Mouse (Mus musculus) stomach, embryonic 15.5 days (tissue): Measurements from ENCODE around the gene Ing3. TPM values are rescaled to one million over a fixed set of nuclear protein-coding genes. Genes with fewer than 3 reads are reported as not detected.

Source experiments
- ATAC-seq: fragments of 200-750 bp; cut with Nextera tagmentation; 2 replicates; pipeline ENCODE4 v1.8.0; 2017; ENCODE audit warnings: low read depth, moderate number of reproducible peaks, moderate TSS enrichment; ENCODE audit not compliant: insufficient read depth, low FRiP score
- H3K27ac ChIP-seq: fragments of 300-500 bp; sonication (generic); 2 replicates; pipeline ENCODE4 v1.5.1; 2015; ENCODE audit warnings: mild to moderate bottlenecking, inconsistent platforms
- H3K27me3 ChIP-seq: fragments of 300-500 bp; sonication (generic); replicated peaks from 2 replicates; pipeline ENCODE4 v1.6.1; 2015; ENCODE audit warnings: inconsistent platforms
- H3K36me3 ChIP-seq: fragments of 300-500 bp; sonication (generic); 2 replicates; pipeline ENCODE4 v1.6.1; 2015; ENCODE audit warnings: inconsistent platforms
- H3K4me1 ChIP-seq: fragments of 300-500 bp; sonication (generic); 2 replicates; pipeline ENCODE4 v1.6.1; 2015; ENCODE audit warnings: inconsistent platforms
- H3K4me2 ChIP-seq: fragments of 300-500 bp; sonication (generic); 2 replicates; pipeline ENCODE4 v1.6.1; 2015; ENCODE audit warnings: mild to moderate bottlenecking, inconsistent platforms
- H3K4me3 ChIP-seq: fragments of 300-500 bp; sonication (generic); replicated peaks from 2 replicates; pipeline ENCODE4 v1.5.1; 2015; ENCODE audit warnings: inconsistent platforms
- H3K9ac ChIP-seq: fragments of 300-500 bp; sonication (generic); 2 replicates; pipeline ENCODE4 v1.6.1; 2015; ENCODE audit warnings: inconsistent platforms
- H3K9me3 ChIP-seq: fragments of 300-500 bp; sonication (generic); 2 replicates; pipeline ENCODE4 v1.6.1; 2016; ENCODE audit warnings: inconsistent platforms
- WGBS: fragments of 180-500 bp; shearing (Covaris S2); methylation state at CpG from one replicate; pipeline ENCODE4 v1.1.7; 2015; 5-methylcytosine and 5-hydroxymethylcytosine counted together
- polyA plus RNA-seq: library from polyadenylated mRNA; unstranded; fragments of >200 nt; fragmentation: Nextera tagmentation; extraction: Ambion mirVana; gene quantifications from 2 replicates; pipeline ENCODE4 v1.2.1, GENCODE M21; 2015

Gene Ing3
- polyA plus RNA-seq, 1 experiment from 2014 or later = 44.3 TPM

DNA sequence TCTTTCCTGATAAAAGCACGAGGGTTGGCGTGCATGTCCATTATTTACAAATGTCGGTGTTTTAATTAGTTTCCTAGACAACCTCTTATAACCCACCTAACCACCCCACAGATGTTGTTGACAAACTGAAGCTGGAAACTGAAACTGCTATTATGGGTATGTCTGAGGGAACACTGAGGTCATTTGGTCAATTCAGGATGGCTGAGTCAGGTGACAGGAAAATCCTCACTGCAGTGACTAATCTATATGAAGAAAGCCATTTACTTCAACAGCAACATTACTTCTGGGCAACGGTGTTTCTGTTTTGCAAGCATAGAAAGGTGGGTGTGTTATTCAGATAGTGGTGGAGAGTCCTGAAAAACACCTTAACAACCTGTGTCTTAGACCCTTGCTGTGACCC, 48.8 kb downstream of the Ing3 start:
- H3K36me3 ChIP-seq = no peaks in the 10 kb centered on the region
- no peak overlapping the region for H3K27ac ChIP-seq
- no peak for ATAC-seq
- H3K4me1 ChIP-seq = peaks cover 17% of the 10 kb centered on the region
- H3K27me3 ChIP-seq = no peaks in the 10 kb centered on the region
- 39% methylated on average over 4 of the region's 4 CpGs for WGBS
- H3K9ac ChIP-seq = no peak overlapping the region
- H3K4me2 ChIP-seq = no peak overlapping the region
- H3K4me3 ChIP-seq = no peak overlapping the region
- no peaks in the 10 kb centered on the region for H3K9me3 ChIP-seq

DNA sequence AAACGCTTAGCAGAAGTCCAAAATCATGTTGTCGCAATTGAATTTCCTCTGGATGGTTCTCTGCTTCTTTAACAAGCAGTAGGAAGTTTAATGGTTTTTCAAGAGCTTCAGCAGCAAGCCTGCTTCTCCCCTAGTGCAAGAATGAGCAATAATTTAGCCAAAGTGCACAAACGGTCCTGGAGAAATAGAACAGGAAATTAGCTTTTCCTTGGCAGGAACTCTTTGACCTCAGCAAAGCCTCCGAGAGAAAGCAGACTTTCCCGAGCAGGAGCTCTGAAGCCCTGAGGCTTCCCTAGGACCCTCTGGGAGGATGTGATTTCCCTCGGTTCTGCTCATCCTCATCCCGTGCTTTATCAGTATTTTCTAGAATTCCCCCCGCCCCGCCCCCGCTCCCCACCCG, 49.7 kb downstream of the Ing3 start:
- Histone ChIP-seq H3K36me3 (no peaks in the 10 kb centered on the region), H3K9me3 (no peaks in the 10 kb centered on the region), H3K4me3 (no peak overlapping the region), H3K27me3 (no peaks in the 10 kb centered on the region), H3K4me2 (peak overlapping the region; percentile 6), H3K9ac (no peak overlapping the region), H3K27ac (peak overlapping the region; percentile 73), H3K4me1 (peaks cover 17% of the 10 kb centered on the region)
- WGBS = 17% methylated on average over 11 of the region's 11 CpGs
- ATAC-seq = no peak

DNA sequence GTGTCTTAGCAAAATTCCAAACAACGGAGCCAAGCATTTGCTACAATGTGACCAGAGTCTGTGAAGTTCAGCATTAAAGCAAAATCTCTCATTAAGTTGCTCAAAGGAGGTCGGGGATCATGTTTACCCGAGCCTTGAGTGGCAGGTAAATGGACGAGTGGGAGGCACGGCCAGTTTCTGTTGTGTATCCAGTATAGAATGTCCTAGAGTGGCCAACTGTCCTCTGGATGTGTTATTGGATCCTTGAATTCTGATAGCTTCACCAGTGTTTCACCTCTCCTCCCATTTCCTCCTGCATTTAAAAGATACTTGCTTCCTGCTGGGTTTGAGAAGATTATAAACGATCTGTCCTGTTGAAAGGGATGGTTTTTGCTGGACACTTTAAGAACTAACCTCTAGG, 50.7 kb downstream of the Ing3 start:
- 29% methylated on average over 6 of the region's 6 CpGs for WGBS
- H3K4me2 ChIP-seq = no peak overlapping the region
- peaks cover 17% of the 10 kb centered on the region for H3K4me1 ChIP-seq
- H3K27me3 ChIP-seq = no peaks in the 10 kb centered on the region
- no peak for ATAC-seq
- no peak overlapping the region for H3K27ac ChIP-seq
- H3K9ac ChIP-seq = no peak overlapping the region
- no peaks in the 10 kb centered on the region for H3K36me3 ChIP-seq
- no peak overlapping the region for H3K4me3 ChIP-seq
- H3K9me3 ChIP-seq = no peaks in the 10 kb centered on the region

DNA sequence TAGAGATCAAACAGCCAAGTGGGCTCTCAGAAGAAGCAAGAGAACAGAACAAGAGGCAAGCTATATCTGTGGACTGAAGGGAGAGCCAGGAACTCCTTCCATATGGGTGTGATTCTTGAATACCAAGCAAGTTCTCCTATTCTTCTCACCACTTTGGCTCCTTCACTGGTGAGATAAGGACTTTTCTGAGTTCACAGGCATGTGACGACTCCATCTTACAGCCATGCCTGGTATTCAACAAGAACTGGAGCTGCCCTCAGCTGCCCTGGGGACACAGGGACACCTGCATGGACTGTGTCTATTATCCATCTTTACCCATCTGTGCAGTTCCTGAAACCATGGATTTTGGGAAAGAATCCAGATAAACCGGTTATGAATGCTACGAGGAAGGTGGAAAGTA, 51.5 kb downstream of the Ing3 start:
- ATAC-seq = no peak
- H3K9ac ChIP-seq = no peak overlapping the region
- no peak overlapping the region for H3K4me3 ChIP-seq
- H3K9me3 ChIP-seq = no peaks in the 10 kb centered on the region
- H3K36me3 ChIP-seq = no peaks in the 10 kb centered on the region
- H3K27ac ChIP-seq = no peak overlapping the region
- no peaks in the 10 kb centered on the region for H3K27me3 ChIP-seq
- H3K4me1 ChIP-seq = peaks cover 17% of the 10 kb centered on the region
- WGBS = 80% methylated on average over 3 of the region's 3 CpGs
- no peak overlapping the region for H3K4me2 ChIP-seq

DNA sequence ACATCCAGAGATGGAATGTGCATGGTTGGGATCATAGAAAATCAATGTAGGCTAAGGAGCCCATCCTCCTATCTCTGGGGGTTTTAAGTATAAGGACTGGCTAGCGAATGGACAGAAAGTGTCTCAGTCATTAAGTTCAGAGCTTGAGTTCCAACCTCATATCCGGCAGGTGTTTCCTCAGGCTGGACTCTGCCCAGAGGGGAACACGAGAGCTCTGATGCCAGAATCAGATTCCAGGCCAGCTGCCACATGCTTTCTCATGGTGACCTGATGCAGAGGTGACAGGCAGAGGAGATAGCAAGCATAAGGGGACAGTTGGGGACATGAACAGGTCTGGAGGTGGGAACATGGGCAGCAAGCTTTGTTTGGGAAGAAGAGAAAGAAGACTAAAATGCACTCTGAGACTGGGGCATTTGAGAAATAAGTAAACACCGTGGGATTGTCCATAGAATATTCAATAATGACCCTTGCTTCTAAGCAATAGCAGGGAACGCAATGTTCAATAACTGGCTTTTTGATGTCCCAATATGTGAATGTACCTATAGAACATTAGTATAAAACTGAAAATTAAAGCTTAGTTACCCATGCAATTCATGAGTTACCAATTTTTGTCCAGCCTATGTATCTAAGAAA, 52.0 kb downstream of the Ing3 start:
- H3K4me1 ChIP-seq = peaks cover 17% of the 10 kb centered on the region
- H3K27ac ChIP-seq = no peak overlapping the region
- no peaks in the 10 kb centered on the region for H3K9me3 ChIP-seq
- no peaks in the 10 kb centered on the region for H3K36me3 ChIP-seq
- 85% methylated on average over 5 of the region's 5 CpGs for WGBS
- H3K27me3 ChIP-seq = no peaks in the 10 kb centered on the region
- H3K4me2 ChIP-seq = no peak overlapping the region
- no peak overlapping the region for H3K4me3 ChIP-seq
- no peak for ATAC-seq
- H3K9ac ChIP-seq = no peak overlapping the region

DNA sequence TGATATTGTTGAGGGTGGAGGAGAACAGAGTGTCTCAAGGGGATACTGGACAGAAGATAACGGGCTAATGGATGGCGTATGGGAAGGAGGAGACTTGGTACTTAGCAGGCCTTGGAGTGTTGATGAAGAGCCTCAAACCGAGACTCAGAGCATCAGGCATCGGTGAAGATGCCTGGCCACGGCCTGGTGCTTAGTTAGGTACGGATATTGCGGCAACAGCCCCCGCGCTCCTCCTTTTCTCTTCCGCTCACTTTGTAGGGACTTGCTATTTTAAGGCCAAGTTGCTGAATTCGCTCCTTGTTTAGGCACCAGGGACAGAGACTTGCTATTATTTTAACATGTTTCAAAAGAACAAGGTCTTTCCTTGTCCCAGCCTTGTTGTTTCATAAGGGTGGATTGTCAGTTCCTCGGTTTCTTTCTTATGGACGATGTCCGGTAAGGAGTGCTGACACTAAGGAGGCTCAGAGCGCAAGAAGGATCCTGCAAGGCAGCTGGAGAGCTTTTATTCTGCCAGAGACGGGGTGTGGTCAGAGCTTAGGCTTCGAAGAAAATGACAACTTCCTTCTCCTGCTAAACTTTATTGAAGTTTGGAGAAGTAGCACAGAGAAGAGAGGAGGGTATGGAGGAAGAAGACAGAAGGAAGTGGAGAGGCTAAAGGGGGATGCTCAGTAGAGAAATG, 53.3 kb downstream of the Ing3 start:
- 54% methylated on average over 17 of the region's 17 CpGs for WGBS
- no peaks in the 10 kb centered on the region for H3K27me3 ChIP-seq
- ATAC-seq = no peak
- H3K9me3 ChIP-seq = no peaks in the 10 kb centered on the region
- H3K36me3 ChIP-seq = no peaks in the 10 kb centered on the region
- peaks cover 17% of the 10 kb centered on the region for H3K4me1 ChIP-seq
- no peak overlapping the region for H3K9ac ChIP-seq
- peak overlapping the region; percentile 80 for H3K27ac ChIP-seq
- H3K4me2 ChIP-seq = peak overlapping the region; percentile 17
- no peak overlapping the region for H3K4me3 ChIP-seq

DNA sequence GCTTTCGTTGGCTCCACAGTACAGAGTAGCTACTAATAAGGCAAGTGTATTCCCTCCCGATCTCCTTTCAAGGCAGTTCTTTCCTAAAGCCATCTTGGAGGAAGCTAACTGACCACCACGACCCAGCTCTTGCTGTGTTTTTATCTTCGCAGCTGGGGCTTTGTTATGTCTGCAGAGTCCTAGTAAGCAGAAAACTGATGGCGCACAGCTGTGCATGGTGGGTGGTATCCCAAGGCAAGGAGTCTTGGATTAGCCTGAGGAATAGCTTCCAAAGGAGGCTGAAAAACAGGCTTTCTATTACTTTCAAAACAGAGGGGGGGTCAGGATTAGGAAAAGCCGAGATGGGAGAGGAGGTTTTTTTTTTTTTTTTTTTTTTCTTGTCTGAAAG, 53.8 kb downstream of the Ing3 start:
- H3K27me3 ChIP-seq = no peaks in the 10 kb centered on the region
- peak overlapping the region; percentile 80 for H3K27ac ChIP-seq
- H3K4me2 ChIP-seq = peak overlapping the region; percentile 26
- H3K4me1 ChIP-seq = peaks cover 12% of the 10 kb centered on the region
- ATAC-seq = peak; percentile 82
- no peaks in the 10 kb centered on the region for H3K36me3 ChIP-seq
- no peak overlapping the region for H3K9ac ChIP-seq
- 18% methylated on average over 6 of the region's 6 CpGs for WGBS
- no peaks in the 10 kb centered on the region for H3K9me3 ChIP-seq
- H3K4me3 ChIP-seq = no peak overlapping the region

DNA sequence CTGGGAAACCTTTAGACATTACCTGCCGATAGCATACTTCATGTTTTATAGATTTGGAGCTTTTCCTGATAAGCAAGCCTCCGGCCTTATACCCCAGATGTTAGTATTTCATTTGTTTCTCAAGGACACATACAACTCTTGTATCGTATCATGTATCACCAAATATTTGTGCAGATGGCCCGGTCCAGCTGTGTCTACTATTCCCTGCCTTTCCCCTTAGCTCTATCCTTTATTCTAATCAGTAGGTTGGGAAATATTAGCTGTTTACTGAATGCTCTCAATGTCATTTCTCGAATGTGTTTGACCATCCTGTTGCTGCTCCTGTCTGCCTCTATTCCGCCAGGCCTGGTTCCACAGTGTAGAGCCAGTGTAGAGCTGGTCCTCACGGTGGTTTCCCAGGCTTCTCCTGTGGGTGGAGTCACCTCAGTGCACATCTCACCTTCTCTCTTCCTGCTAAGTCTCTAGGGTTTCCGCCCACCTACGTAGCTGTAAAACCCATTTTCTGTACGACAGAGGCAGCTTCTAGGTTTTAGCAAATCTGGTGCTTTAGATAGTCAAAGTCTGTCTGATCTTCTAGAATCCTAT, 54.7 kb downstream of the Ing3 start:
- H3K4me3 ChIP-seq = no peak overlapping the region

DNA sequence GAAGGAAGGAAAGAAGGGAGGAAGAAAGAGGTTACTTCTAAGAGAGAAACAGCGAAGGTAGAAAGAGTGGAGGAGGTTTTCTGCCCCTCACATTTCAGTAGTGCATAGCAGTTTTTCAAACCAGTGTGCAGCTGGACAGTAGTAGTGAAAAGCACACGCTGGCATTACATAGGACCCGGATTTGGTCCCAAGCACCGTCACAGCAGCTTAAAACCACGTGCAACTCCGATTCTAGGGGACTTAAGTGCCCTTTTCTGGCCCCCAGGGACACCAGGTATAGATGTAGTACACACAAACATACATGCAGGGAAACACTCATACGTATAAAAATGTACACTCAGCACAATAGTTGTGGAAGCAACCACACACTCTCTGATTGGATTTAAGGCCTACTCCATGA, 59.0 kb downstream of the Ing3 start:
- no peaks in the 10 kb centered on the region for H3K4me1 ChIP-seq
- H3K27me3 ChIP-seq = no peaks in the 10 kb centered on the region
- H3K36me3 ChIP-seq = no peaks in the 10 kb centered on the region
- no peak overlapping the region for H3K4me3 ChIP-seq
- WGBS = 92% methylated on average over 7 of the region's 7 CpGs
- no peak overlapping the region for H3K27ac ChIP-seq
- H3K9ac ChIP-seq = no peak overlapping the region
- H3K9me3 ChIP-seq = no peaks in the 10 kb centered on the region
- H3K4me2 ChIP-seq = no peak overlapping the region
- no peak for ATAC-seq

More for the DNA sequence above, 54.7 kb downstream of the Ing3 start:
- H3K36me3 ChIP-seq = no peaks in the 10 kb centered on the region
- H3K4me2 ChIP-seq = no peak overlapping the region
- H3K27ac ChIP-seq = peak overlapping the region; percentile 80
- 69% methylated on average over 10 of the region's 10 CpGs for WGBS
- no peak for ATAC-seq
- H3K9ac ChIP-seq = no peak overlapping the region
- no peaks in the 10 kb centered on the region for H3K9me3 ChIP-seq
- peaks cover 9% of the 10 kb centered on the region for H3K4me1 ChIP-seq
- H3K27me3 ChIP-seq = no peaks in the 10 kb centered on the region

DNA sequence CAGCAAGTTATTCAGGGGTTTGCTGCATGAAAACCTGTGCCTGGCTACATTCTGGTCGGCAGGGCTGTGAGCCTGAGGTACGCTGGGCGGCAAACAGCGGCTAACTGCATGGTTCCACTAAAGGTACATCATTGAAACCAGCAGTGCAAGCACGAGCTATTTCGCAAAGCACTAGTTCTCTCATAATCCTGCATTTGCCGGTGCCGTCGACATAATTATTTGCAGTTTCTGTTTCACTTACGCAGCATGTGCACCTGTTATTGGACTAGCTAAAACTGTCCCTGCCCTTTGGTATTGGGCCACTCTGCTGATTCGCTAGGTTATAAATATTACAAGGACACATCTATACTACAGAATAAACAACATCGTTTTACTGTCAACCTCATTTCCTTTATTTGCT, 60.9 kb downstream of the Ing3 start:
- Histone ChIP-seq H3K4me2 (no peak overlapping the region), H3K36me3 (no peaks in the 10 kb centered on the region), H3K9me3 (no peaks in the 10 kb centered on the region), H3K9ac (no peak overlapping the region), H3K27ac (no peak overlapping the region), H3K4me3 (no peak overlapping the region), H3K4me1 (no peaks in the 10 kb centered on the region), H3K27me3 (no peaks in the 10 kb centered on the region)
- 83% methylated on average over 12 of the region's 12 CpGs for WGBS
- no peak for ATAC-seq

DNA sequence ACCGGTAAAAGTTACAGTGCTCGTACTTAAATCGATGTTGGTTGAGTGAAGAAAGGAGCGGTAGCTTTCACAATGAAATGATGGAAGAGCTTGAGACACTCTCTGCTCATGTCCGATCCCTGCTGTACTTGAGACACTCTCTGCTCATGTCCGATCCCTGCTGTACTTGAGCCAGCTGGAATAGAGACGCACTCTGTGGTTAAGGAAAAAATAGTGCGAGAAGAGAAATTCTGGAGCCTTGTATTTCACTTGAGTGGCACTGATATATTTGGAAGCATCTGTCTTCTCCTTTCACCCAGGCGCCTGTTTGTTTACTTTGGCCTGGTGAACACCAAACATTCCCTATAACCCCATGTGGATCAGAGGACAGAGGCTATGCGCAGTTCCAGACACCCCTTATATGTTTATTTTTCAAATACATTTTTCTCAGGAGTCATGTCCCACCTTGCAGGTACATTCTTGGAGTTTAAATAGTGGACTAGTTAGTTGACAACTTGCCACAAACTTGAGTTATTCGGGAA, 61.5 kb downstream of the Ing3 start:
- Histone ChIP-seq H3K27me3 (no peaks in the 10 kb centered on the region), H3K36me3 (no peaks in the 10 kb centered on the region), H3K4me3 (no peak overlapping the region), H3K4me1 (no peaks in the 10 kb centered on the region), H3K9me3 (no peaks in the 10 kb centered on the region), H3K27ac (no peak overlapping the region), H3K9ac (no peak overlapping the region), H3K4me2 (no peak overlapping the region)
- no peak for ATAC-seq
- 81% methylated on average over 11 of the region's 11 CpGs for WGBS

DNA sequence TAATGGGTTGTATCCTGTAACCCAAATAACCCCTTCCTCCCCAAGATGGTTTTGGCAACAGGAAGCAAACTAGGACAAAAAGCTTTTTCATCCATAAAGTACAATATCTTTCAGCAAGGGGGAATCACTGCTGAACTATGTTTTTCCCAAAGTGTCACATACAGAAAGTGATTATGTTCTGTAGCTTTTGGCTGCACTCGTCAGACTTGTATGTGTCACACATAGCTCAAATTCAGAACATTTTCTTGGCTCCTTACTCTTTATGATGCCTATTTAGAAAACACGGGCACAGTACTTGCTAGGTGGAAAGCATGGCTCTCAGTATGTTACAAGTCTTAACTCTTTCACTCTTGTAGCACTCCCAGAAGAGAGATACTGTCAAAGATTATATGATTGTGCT, 62.2 kb downstream of the Ing3 start:
- no peaks in the 10 kb centered on the region for H3K4me1 ChIP-seq
- H3K36me3 ChIP-seq = no peaks in the 10 kb centered on the region
- no peak overlapping the region for H3K27ac ChIP-seq
- no peak overlapping the region for H3K4me3 ChIP-seq
- 62% methylated on average over 2 of the region's 2 CpGs for WGBS
- no peak overlapping the region for H3K4me2 ChIP-seq
- no peak for ATAC-seq
- H3K27me3 ChIP-seq = no peaks in the 10 kb centered on the region
- no peaks in the 10 kb centered on the region for H3K9me3 ChIP-seq
- no peak overlapping the region for H3K9ac ChIP-seq
